9 mouse cellular contexts compared by ENCODE assay signal in genomic region chr2:31239833-31240232, GRCm38 (mm10). TPM values are rescaled to one million over a fixed set of nuclear protein-coding genes. Genes with fewer than 3 reads are reported as not detected.
DNase-seq lines count a peak whose midpoint lies in the region; ATAC-seq lines count a peak whose summit lies in the region.
"Had no signal": no experiment of that assay in that cellular context is flagged by ENCODE, and none has a peak within 500 bp of the region (broad histone marks: within the 10 kb centered on the region; RNA-seq: fewer than 3 reads in every experiment).

No protein-coding gene starts in this region.

- no peak for DNase-seq in forebrain, embryonic 10.5 days (ENCODE audit: extremely low spot score, low spot score)
- no peak for DNase-seq in lung, postnatal 14 days
- DNase-seq in testis, postnatal 10 days (ENCODE audit: low spot score): no peak
- DNase-seq in urinary bladder, adult 2 months (ENCODE audit: low spot score): no peak

- no peak overlapping the region for H3K4me2 ChIP-seq in forebrain, embryonic 16.5 days (ENCODE audit: low read length)
- H3K4me2 ChIP-seq in lung, embryonic 16.5 days (ENCODE audit: low read depth, low read length): peak overlapping the region; percentile 15
- H3K4me2 ChIP-seq in hindbrain, embryonic 15.5 days: peak overlapping the region; percentile 34
- peak overlapping the region; percentile 45; the same call in 1 of the 2 replicates for H3K4me2 ChIP-seq in neural tube, embryonic 12.5 days (replicated peaks)

- H3K27me3 ChIP-seq in forebrain, embryonic 10.5 days (ENCODE audit: poor library complexity, severe bottlenecking): peaks cover 45% of the 10 kb centered on the region
- H3K27me3 ChIP-seq in forebrain, embryonic 16.5 days (replicated peaks; ENCODE audit: control insufficient read depth, insufficient read depth, low read length): no peaks in the 10 kb centered on the region
- H3K27me3 ChIP-seq in lung, embryonic 16.5 days (ENCODE audit: control insufficient read depth, insufficient read depth, low read depth, low read length): peaks cover 6% of the 10 kb centered on the region
- no peaks in the 10 kb centered on the region for H3K27me3 ChIP-seq in hindbrain, embryonic 15.5 days
- H3K27me3 ChIP-seq in neural tube, embryonic 12.5 days (replicated peaks): peaks cover 17% of the 10 kb centered on the region
- H3K27me3 ChIP-seq: embryonic facial prominence, embryonic 15.5 days had no signal

- peak overlapping the region; percentile 38 for H3K4me3 ChIP-seq in forebrain, embryonic 10.5 days
- no peak overlapping the region for H3K4me3 ChIP-seq in forebrain, embryonic 16.5 days (replicated peaks; ENCODE audit: low read length)
- H3K4me3 ChIP-seq in lung, embryonic 16.5 days (ENCODE audit: low read length): no peak overlapping the region
- no peak overlapping the region for H3K4me3 ChIP-seq in hindbrain, embryonic 15.5 days
- no peak overlapping the region for H3K4me3 ChIP-seq in neural tube, embryonic 12.5 days

- H3K9ac ChIP-seq in forebrain, embryonic 16.5 days (replicated peaks; ENCODE audit: low read depth, low read length): no peak overlapping the region
- H3K9ac ChIP-seq in lung, embryonic 16.5 days (ENCODE audit: low read length): no peak overlapping the region
- no peak overlapping the region for H3K9ac ChIP-seq in hindbrain, embryonic 15.5 days
- no peak overlapping the region for H3K9ac ChIP-seq in neural tube, embryonic 12.5 days
- H3K9ac ChIP-seq: embryonic facial prominence, embryonic 15.5 days had no signal

- no peak for ATAC-seq in forebrain, embryonic 16.5 days
- no peak for ATAC-seq in lung, embryonic 16.5 days (ENCODE audit: low read depth)
- no peak for ATAC-seq in hindbrain, embryonic 15.5 days (ENCODE audit: low FRiP score, low read depth)
- no peak for ATAC-seq in neural tube, embryonic 12.5 days (ENCODE audit: low FRiP score, low read depth)

- no peaks in the 10 kb centered on the region for H3K9me3 ChIP-seq in forebrain, embryonic 10.5 days
- no peaks in the 10 kb centered on the region for H3K9me3 ChIP-seq in forebrain, embryonic 16.5 days (ENCODE audit: control insufficient read depth, low read length)
- no peaks in the 10 kb centered on the region for H3K9me3 ChIP-seq in lung, embryonic 16.5 days (ENCODE audit: control insufficient read depth, low read length)
- H3K9me3 ChIP-seq in hindbrain, embryonic 15.5 days: no peaks in the 10 kb centered on the region
- H3K9me3 ChIP-seq in neural tube, embryonic 12.5 days: no peaks in the 10 kb centered on the region
- H3K9me3 ChIP-seq: embryonic facial prominence, embryonic 15.5 days had no signal

- WGBS in forebrain, embryonic 10.5 days: 88% methylated on average over 6 of the region's 6 CpGs
- 79% methylated on average over 6 of the region's 6 CpGs for WGBS in forebrain, embryonic 16.5 days
- 74% methylated on average over 6 of the region's 6 CpGs for WGBS in lung, embryonic 16.5 days
- 92% methylated on average over 6 of the region's 6 CpGs for WGBS in hindbrain, embryonic 15.5 days
- WGBS in neural tube, embryonic 12.5 days: 84% methylated on average over 6 of the region's 6 CpGs

- H3K4me1 ChIP-seq in forebrain, embryonic 10.5 days: peaks cover 27% of the 10 kb centered on the region
- H3K4me1 ChIP-seq in forebrain, embryonic 16.5 days (replicated peaks; ENCODE audit: control insufficient read depth, insufficient read depth, low read length): peaks cover 4% of the 10 kb centered on the region; the same call in 1 of the 2 replicates
- H3K4me1 ChIP-seq in lung, embryonic 16.5 days (replicated peaks; ENCODE audit: control insufficient read depth, insufficient read depth, low read length): peaks cover 8% of the 10 kb centered on the region
- peaks cover 6% of the 10 kb centered on the region for H3K4me1 ChIP-seq in hindbrain, embryonic 15.5 days (replicated peaks)
- H3K4me1 ChIP-seq in neural tube, embryonic 12.5 days: peaks cover 8% of the 10 kb centered on the region; the same call in 1 of the 2 replicates

- 0 out of 2 replicates have a peak overlapping the region, but pooled peaks have one; percentile 49 for H3K27ac ChIP-seq in forebrain, embryonic 10.5 days
- H3K27ac ChIP-seq in forebrain, embryonic 16.5 days (ENCODE audit: low read length): no peak overlapping the region
- H3K27ac ChIP-seq in lung, embryonic 16.5 days (ENCODE audit: low read length): no peak overlapping the region
- H3K27ac ChIP-seq in hindbrain, embryonic 15.5 days (replicated peaks): no peak overlapping the region
- H3K27ac ChIP-seq in neural tube, embryonic 12.5 days: no peak overlapping the region
- H3K27ac ChIP-seq: embryonic facial prominence, embryonic 15.5 days had no signal

- H3K36me3 ChIP-seq in forebrain, embryonic 10.5 days (replicated peaks): no peaks in the 10 kb centered on the region
- no peaks in the 10 kb centered on the region for H3K36me3 ChIP-seq in forebrain, embryonic 16.5 days (ENCODE audit: control insufficient read depth, insufficient read depth)
- H3K36me3 ChIP-seq in lung, embryonic 16.5 days (ENCODE audit: control insufficient read depth, insufficient read depth, low read length): no peaks in the 10 kb centered on the region
- H3K36me3 ChIP-seq in hindbrain, embryonic 15.5 days: no peaks in the 10 kb centered on the region
- no peaks in the 10 kb centered on the region for H3K36me3 ChIP-seq in neural tube, embryonic 12.5 days
- H3K36me3 ChIP-seq: embryonic facial prominence, embryonic 15.5 days had no signal

RNA-seq across cellular contexts. Expression of gene Ncs1, which starts 5.8 kb away (rescaled TPM):
- polyA plus RNA-seq in forebrain, embryonic 10.5 days (2016; fragmentation: Nextera tagmentation; extraction: Ambion mirVana): 43.3 and 47.8 TPM in 2 replicates
- 112 and 119 TPM in 2 replicates for polyA plus RNA-seq in forebrain, embryonic 16.5 days (2015; fragmentation: Nextera tagmentation; extraction: Ambion mirVana)
- 10.5 and 11.8 TPM in 2 replicates for polyA plus RNA-seq in lung, embryonic 16.5 days (2015; fragmentation: Nextera tagmentation; extraction: Ambion mirVana)
- 168 and 183 TPM in 2 replicates for polyA plus RNA-seq in hindbrain, embryonic 15.5 days (2015; fragmentation: Nextera tagmentation; extraction: Ambion mirVana)
- 106 and 108 TPM in 2 replicates for polyA plus RNA-seq in neural tube, embryonic 12.5 days (2016; fragmentation: Nextera tagmentation; extraction: Ambion mirVana)
- 6.4 and 8.7 TPM in 2 replicates for polyA plus RNA-seq in urinary bladder, adult 2 months (2012; rRNA removed)
